Mouse (Mus musculus) neural tube, embryonic 10.5 days (tissue): ENCODE data around the gene Neu1.
A peak's percentile ranks its signal among the peaks of the same experiment; 100 is the strongest.
"Not testable (repeated sequence)": the region's sequence is repeated elsewhere in the genome, so short reads cannot be mapped to it uniquely, and the experiment has no call there.

Experiments
- DNase-seq: peaks from one replicate; pipeline ENCODE4 v3.0.0-alpha.2; 2017; ENCODE audit warnings: low spot score; ENCODE audit errors: extremely low spot score

The Neu1 gene

DNA sequence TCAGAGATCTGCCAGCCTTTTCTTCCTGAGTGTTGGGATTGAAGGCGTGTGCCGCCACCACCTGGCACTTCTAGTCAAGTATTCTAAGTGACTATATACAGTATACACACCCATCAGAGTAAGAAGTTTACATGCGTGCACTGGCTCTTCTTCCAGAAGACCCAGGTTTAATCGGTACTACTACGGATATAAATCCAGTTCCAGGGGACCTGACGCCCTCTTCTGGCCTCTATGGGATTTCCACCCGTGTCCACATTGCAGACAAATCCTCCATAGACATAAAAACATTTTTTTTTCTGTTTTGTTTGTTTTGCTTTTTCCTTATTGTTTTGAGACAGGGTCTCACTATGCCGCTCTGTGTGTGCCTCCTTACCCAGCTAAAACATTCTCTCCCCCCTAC lies 16.6 kb downstream of the Neu1 start:
- DNase-seq: peak; percentile 29

DNA sequence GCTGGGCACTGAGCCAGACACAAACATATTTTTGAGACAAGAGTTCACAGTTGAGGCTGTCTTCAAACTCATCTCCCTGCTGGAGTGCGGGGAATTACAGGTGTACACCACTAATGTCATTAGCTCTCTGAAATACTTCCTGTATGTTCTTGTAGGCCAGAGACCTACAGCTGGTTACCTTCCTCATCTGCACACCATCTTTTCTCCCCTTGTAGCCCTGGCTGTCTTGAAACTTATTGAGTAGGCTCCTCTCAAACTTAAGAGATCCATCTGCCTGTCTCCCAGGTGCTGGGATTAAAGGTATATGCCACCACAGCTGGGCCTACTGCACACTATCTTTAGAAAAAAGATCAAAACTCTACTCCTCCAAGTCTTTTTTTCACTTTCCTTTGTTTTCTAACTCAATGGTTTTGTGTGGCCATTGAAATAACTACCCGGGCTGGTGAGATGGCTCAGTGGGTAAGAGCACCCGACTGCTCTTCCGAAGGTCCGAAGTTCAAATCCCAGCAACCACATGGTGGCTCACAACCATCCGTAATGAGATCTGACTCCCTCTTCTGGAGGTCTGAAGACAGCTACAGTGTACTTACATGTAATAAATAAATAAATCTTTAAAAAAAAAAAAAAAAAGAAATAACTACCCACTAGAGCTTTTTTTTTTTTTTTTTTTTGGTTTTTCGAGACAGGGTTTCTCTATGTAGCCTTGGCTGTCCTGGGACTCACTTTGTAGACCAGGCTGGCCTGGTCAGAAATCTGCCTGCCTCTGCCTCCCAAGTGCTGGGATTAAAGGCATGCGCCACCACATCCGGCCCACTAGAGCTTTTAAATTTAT lies 17.9 kb downstream of the Neu1 start:
- DNase-seq: peak; percentile 38

DNA sequence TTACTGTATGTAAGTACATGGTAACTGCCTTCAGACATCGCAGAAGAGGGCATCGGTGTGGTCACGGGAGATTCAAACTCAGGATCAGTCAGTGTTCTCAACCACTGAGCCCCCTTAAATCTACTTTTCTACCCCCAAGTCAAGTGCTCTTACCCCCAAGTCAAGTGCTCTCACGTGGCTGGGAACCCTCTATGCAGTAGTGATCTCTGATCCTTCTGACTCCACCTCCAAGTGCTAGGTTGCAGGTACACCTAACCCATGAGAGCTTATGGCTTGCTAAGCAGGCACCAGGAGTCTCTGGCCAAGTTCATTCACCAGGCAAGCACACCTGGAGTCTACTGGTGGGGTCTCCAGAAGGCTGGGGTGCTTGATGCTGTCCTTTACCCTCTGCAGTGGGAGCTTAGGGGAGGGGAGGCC lies 18.5 kb downstream of the Neu1 start:
- peak; percentile 65 for DNase-seq

DNA sequence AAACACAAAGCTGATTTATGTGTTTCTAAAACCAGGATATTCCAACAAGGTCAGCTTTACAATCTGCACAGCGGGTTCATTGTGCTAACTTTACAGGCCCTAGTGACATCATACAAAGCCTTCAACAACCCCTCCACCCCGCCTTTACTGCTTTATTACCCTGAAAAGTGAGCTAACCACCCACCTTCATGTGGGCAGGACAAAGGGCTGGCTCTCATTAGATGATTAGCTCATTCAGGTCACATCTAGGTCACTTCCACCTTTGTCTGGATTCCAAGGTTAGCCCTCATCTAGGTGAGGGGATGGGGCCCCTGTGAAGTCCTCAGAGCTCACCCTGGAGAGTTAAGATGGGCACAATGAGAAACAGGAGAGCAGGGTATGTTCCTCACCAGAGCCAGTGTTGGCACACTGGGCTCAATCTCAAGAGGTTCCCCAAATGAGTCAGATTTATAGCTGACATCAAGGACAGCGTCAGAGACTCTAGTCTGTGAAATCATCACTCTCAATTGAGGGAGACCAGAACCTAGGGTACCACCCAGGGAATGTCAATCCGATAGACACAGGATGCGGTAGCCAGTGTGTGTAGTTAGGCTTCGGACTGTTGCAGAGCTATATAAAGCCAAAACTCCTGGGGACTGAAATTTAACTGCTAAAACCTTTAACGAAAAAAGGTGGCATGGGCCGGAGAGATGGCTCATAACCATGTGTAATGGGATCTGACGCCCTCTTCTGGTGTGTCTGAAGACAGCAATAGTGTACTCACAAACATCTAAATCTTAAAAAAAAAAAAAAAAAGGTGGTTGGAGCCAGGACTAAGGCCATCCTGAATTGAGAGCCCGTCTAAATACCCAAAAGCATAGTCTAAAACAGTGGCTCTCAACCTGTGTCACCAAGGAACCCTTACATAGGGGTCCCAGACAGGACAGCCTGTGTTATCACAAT lies 19.7 kb downstream of the Neu1 start:
- peak; percentile 17 for DNase-seq

DNA sequence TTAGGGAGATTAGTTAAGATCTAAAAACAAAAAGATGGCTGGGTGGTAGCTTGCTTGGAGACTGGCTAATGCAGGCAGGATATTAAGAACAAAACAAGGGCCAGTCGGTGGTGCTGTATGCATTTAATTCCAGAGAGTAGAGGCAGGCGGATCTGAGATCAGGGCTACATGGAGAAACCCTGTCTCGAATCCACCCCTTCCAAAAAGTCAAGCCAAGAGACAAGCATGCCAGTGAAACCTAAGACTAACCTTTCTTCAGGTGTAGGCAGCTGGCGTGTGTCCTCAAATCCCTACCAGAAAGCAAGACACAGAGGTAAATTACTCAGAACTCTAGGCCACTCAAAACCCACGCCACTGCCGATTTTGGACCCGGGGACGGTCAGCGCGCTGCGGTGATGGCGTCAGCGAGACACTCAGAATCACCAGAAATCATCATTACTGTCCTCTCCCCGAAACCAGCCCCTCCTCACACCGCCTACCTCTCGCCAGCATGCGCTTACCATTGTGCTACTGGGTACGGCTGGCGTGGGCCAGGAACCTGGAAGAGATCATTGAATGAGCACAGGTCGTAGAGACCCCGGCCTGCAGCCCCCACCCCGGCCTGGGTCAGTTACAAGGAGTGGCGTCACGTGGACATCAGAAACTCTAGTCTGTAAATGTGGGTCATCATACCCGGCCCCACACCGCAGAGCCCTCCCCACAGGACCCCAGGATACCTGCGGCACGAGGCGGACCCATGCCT lies 20.8 kb downstream of the Neu1 start:
- DNase-seq: no peak

DNA sequence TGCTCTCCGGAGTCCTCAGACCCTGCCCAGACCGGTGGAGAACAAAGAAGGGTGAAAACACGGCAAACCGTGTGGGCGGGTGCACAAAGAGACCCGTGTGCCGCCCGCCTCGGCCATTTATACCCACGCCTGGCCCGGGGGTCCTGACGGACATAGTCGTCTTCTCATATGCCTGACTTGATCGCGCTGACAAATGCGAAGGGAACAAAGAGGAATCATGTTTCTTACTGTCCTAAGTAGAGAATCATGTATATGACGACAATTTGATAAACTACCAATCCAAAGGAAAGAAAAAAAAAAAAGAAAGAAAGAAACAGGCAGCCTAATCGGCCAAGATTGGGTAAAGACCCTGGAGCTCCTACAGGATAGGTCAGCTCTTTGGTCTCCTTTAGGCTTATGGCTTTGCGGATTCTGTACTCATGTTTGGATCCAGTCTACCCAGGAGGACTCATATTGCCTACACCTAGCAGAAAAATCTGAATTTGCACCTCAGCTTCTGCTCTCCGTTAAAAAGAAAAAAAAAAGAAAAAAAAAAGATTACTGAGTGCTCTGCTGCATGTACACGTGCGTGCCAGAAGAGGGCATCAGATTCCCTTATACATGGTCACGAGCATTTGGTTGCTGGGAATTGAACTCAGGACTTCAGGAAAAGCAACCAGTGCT lies 21.5 kb downstream of the Neu1 start:
- peak; percentile 90 for DNase-seq

DNA sequence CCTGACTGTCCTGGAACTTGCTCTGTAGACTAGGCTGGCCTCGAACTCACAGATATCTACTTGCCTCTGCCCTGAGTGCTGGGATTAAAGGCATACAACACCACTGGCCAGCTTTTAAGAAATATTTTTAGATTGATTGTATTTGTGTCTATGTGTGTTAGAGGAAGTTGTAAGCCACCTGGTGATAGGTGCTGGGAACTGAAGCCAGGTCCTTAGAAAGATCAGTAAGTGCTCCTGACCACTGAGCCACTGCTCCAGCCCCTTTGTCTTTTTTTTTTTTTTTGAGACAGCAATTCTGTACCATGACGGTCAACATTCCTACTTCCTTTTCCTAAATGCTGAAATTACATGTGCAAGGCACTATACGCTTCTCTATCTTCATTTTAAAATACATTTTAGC lies 22.2 kb downstream of the Neu1 start:
- no peak for DNase-seq

DNA sequence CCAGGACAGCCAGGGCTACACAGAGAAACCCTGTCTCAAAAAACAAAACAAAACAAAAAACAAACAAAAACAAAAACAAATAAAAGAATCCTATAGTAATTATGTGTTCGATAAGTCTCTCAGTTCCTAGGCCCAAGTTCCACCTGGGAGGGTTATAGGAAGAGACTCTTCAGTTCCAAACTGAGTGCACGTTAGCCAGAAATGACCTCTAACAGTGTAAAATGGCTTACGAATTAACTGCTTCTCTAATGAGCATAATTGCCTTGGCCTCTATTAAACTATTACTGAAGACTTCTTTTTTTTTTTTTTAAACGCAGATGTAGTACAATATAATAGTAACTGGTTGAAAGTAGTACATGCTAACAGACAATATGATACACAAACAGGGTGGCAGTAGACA lies 22.9 kb downstream of the Neu1 start:
- no peak for DNase-seq

DNA sequence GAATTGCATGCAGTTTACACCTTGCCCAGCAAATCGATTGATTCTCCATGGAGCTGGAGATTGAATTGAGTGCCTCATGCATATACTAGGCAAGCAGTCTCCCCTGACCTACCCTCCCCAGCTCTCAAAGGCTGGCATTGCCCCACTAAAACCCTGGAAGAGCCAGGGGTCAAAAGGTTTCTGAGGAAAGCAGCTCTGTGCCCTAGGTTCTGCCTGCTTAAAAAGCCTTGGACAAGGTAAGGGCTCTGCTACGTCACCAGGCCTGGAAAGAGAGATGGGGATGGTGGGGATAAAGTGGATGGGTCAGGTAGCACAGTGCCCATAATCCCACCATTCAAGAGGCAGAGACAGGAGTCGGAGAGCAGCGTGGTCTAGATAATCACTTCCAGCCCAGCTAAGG lies 23.8 kb downstream of the Neu1 start:
- DNase-seq: no peak

DNA sequence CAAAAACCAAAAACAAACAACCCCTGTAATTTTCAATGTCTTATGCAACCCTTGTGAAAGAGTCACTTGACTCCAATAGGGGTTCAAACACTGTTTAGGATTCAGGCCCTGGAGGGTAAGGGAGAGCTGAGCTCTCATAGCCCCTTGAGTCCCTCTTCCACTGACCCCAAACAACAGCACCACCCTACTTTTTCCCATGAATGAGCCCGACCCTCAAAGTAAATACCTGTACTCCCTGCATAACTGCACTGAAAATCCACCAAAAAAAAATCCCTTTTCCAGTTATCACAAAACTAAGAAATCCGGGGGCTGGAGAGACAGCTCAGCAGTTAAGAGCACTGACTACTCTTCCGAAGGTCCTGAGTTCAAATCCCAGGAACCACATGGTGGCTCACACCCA lies 24.8 kb downstream of the Neu1 start:
- DNase-seq: no peak

DNA sequence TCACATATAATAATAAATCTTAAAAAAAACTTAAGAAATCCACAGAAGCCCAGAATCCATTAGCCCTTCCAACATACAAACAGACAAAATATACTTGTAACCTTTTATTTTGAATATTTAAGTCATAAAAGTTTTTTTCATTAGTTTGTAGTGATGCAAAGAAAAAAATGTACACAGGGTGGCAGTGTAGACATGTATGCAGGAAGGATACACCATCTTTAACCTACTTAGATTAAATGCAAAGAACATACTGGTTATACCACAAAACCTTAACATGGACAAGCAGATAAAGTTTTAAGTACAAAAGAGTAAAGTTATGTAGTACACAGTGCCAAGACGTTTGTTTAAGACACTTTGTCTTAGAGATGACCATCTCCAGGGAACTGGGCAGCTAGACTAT lies 25.3 kb downstream of the Neu1 start:
- DNase-seq: no peak

DNA sequence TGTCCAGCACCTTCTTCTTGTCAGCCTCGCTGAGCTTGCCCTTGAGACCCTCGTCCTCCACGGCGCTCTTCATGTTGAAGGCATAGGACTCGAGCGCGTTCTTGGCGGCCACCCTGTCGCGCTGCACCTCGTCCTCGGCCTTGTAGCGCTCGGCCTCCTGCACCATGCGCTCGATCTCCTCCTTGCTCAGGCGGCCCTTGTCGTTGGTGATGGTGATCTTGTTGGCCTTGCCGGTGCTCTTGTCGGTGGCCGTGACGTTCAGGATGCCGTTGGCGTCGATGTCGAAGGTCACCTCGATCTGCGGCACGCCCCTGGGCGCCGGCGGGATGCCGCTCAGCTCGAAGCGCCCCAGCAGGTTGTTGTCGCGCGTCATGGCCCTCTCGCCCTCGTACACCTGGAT lies 26.2 kb downstream of the Neu1 start:
- not testable (repeated sequence) for DNase-seq

DNA sequence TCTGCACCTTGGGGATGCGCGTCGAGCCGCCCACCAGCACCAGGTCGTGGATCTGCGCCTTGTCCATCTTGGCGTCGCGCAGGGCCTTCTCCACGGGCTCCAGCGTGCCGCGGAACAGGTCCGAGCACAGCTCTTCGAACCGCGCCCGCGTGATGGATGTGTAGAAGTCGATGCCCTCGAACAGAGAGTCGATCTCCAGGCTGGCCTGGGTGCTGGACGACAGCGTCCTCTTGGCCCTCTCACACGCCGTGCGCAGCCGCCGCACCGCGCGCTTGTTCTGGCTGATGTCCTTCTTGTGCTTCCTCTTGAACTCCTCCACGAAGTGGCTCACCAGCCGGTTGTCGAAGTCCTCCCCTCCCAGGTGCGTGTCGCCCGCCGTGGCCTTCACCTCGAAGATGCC lies 26.9 kb downstream of the Neu1 start:
- DNase-seq: not testable (repeated sequence)

DNA sequence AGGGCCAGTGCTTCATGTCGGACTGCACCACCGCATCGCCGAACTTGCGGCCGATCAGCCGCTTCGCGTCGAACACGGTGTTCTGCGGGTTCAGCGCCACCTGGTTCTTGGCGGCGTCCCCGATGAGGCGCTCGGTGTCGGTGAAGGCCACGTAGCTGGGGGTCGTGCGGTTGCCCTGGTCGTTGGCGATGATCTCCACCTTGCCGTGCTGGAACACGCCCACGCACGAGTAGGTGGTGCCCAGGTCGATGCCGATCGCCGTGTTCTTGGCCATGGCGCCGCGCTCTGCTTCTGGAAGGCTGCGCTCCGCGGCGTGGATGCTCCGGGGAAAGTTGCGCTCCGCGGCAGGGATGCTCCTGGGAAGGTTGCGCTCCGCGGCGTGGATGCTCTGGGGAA lies 27.7 kb downstream of the Neu1 start:
- not testable (repeated sequence) for DNase-seq

DNA sequence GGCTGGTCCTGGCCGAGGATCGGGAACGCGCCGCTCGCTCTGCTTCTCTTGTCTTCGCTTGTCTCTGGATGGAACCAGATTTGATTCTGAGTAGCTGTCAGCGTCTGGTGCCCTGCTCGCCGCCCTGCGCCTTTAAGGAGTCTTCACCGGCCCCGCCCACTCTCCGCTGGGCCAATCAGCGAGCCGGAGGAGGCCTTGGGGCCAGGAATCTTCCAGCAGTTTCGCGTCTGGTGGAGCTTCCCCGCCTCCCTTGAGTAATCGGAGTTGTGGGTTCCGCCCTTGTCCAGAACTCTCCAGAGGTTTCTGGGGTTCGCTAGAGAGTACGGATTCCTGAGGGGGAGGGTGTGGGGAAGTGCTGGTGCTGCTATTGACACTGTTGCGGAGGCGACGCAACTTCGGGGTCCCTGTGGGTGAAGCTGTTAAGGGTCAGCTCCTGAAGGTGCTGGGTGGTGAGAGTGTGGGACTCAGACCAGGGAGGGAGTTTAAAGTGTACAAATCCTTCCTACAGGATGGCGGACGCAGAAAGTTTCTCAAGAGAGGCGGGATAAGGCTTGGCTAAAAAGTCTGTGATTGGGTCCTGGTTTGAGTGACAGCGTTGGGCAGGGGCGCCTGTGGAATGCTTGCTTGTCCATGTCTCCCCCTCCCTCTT lies 28.2 kb downstream of the Neu1 start, which contains the start of gene Hspa1b:
Gene Hspa1b (minus strand): TSS at position 109 of the 649 bp plus-strand sequence.
- DNase-seq: peak; percentile 74

DNA sequence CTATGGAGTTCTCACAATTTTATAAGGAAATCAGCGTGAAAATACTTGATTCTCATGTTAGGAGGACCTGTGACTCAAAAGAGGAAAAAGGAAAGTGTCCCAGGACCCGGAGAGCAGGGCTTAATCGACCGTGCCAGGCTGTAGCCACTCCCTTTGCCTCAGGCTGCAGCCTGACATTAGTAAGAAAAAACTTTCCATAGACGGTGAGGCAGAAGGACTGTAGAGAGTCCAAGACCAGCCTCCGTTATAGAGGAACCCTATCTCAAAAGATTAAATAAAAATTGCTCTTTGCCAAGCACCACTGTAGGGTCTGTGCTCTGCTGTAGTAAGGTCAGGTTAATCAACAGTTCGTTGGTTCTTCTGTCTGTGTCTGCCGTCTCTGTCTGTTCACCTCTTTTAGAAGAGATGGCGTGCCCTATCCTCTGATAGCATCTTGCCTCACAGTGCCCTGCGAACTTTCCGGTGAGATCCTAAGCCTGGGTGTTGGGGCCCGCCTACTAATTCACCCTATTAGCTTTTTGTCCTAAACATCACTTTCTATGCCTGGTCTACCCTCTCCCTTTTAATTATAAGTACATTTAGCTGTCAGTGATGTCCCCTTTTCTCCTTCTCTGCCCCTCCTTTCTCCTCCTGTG lies 28.9 kb downstream of the Neu1 start:
- peak; percentile 42 for DNase-seq

DNA sequence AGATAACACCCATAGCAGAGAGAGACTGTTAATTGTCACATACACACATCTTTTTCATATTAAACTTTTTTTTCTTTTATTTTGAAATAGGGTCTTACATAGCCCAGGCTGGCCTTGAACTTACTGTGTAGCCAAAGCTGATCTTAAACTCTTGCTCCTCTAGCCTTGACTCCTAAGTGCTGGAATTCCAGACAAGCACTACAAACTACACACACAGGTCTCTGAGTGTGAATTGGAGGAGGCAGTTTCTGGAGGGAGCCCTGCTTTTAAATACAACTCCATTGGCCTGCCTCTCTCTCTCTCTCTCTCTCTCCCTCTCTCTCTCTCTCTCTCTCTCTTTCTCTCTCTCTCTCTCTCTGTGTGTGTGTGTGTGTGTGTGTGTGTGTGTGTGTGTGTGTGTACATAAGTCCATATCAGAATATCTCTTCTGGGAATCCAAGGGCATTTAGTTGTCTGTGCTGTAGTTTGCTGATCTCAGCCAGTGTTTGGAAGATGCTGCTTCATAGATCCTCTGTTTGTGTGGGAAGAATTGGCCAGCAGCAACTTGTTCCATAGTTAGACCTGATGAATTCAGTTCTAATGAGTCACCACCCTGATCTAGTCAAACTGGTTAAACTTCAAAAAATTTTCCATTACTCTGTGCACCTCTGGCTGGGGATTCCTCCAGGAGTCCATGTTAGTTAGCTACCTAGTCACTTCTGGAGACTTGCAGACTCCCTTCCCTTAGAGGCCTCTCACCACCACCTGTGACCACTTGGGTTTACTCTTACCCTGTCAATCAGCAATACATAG lies 29.8 kb downstream of the Neu1 start:
- DNase-seq: no peak

DNA sequence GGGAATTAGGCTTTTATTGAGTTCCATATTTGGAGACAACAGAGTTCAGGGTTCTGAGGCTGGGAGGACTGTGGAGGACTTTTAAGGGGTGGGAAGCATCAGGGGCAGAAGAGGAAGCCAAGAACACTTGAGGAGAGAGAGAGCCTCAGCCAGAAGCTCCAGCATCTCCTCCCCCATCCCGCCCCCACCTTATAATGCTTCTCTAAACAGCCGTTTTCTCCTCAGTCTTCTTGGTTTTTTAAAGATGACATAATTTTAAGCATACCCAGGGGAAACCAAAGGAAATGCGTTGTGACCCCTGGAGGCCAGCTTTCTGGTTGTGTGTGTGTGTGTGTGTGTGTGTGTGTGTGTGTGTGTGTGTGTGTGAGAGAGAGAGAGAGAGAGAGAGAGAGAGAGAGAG lies 31.1 kb downstream of the Neu1 start:
- DNase-seq: no peak

DNA sequence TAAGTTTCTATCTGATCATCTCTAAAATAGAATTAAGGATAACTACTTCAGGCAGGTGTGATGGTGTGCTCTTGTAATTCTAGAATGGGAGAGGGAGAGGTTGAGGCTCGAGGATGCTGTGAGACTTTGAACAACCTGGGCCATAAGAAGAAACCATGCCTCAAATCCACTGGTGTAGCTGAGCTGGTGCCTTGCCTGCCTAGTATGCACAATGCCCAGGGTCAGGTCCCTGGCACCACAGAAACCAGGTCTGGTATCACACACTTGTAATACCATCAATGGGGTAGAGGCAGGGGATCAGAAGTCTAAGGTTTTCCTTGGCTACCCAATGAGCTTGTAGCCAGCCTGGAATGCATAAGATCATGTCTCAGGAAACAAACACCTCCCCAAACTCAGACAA lies 31.8 kb downstream of the Neu1 start:
- DNase-seq: no peak
